Mouse (Mus musculus): Measurements from ENCODE around the gene Adam11.

Adam11 gene

GRCm38 (mm10) chr11:102778597-102778996, 17.4 kb downstream of the Adam11 start:
- DNase-seq (ENCODE audit: low spot score in 2 of 2), result no peak

- DNase-seq (ENCODE audit: low spot score in 2 of 2), result no peak
These were observed 17.9 kb downstream of the Adam11 start for GRCm38 (mm10) chr11:102779081-102779638.

DNA sequence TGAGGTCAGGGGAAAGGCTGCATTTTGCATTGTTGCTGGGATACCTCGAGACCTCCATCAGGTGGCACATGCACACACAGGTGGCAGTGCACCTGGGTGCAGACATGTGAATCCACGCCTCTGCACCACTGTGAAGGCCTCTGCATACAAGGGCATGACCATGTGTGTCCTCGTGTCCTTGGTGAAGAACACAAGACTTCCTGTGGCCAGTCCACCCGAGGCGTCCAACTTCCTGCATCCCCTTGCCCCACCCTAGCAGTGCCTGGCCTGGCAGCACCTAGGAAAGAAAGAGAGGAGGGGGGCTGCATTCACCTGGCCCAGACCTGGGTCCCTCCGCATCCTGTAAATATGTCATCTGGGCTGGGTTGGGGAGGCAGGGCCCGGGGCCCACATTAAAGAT, 18.6 kb downstream of the Adam11 start:
- DNase-seq (ENCODE audit: low spot score in 2 of 2), result no peak

GRCm38 (mm10) chr11:102780271-102780985, 19.2 kb downstream of the Adam11 start:
- no peak for DNase-seq (ENCODE audit: low spot score in 2 of 2)

DNA sequence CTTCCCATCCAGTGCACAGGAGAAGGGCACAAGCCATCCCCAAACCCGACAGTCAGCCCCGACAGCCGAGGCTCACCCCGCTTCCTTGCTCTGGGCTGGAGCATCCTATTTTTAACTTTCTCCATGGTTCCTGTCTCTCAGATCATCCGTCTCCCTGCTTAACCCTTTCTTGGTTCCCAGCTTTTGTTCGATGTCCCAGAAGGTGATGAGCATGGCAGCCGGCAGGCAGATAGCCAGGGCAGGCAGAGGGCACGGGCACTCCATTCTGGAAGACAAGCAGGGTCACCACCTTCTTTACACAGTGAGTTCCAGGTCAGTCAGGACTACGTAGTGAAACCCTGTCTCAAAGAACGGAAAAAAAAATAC, 19.7 kb downstream of the Adam11 start:
- no peak for DNase-seq (ENCODE audit: low spot score in 2 of 2)

GRCm38 (mm10) chr11:102781523-102781922, 20.3 kb downstream of the Adam11 start:
- DNase-seq (ENCODE audit: low spot score in 2 of 2), result no peak

DNA sequence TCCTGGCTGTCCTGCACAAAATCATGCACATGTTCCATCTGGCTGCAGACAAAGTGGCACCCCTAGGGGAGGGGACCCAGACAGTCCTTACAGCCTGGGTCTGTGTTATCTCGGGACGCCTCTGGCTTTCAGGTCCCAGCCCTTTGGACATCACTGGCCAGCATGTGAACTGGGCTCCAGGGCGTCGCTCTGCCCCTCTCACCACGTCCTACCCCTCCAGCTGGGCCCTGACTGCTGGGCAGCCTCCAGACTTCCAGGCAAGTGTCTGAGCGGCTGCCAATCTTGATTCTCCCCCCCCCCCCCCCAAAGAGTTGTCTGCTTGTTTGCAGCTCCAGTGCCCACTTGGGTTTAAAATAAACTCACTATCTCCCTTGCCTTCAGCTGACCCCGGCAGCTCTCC, 22.2 kb downstream of the Adam11 start:
- no peak for DNase-seq (ENCODE audit: low spot score in 2 of 2)

GRCm38 (mm10) chr11:102787688-102788177, 26.5 kb downstream of the Adam11 start:
- DNase-seq (ENCODE audit: low spot score in 2 of 2), result no peak

GRCm38 (mm10) chr11:102791682-102792445, 30.6 kb downstream of the Adam11 start:
- no peak for DNase-seq (ENCODE audit: low spot score in 2 of 2)

DNA sequence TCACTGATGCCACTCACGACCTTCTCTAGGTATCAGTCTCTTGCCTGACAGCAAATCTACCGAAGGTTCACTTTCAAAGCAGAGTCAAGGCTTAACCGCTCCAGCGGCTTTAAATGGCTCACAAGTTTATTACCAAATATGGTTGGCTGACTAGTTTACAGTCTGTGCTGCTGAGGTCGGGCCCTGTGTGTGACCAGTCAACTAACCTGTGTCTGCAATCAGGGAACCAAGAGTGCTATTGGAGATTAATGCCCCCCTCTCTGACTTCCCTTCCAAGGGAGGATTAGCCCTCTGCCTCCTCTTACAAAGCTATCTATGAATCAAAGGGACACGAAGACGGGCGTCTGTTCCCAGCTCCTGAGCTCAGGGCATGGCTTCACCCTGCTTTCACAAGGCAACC, 32.9 kb downstream of the Adam11 start:
- DNase-seq (ENCODE audit: low spot score in 2 of 2), result no peak

GRCm38 (mm10) chr11:102803453-102803852, 42.2 kb downstream of the Adam11 start:
- DNase-seq (ENCODE audit: low spot score in 2 of 2), result no peak

GRCm38 (mm10) chr11:102808246-102808645, 47.0 kb downstream of the Adam11 start:
- no peak for DNase-seq (ENCODE audit: low spot score in 2 of 2)

- DNase-seq (ENCODE audit: low spot score in 2 of 2), result no peak
These were observed 49.7 kb downstream of the Adam11 start for GRCm38 (mm10) chr11:102810721-102811485.

DNA sequence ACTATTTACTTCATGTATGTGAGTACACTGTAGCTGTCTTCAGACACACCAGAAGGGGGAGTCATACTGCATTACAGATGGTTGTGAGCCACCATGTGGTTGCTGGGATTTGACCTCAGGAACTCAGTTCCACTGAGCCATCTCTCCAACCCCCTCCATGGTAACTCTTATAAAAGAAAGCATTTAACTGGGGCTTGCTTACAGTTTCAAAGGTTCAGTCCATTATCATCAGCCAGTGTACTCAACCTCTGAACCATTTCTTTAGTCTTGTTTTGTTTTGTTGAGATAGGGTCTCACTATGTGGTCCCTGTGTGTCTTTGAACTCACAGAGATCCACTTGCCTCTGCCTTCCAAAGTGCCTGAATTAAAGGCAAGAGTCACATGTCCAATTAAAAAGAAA, 53.6 kb downstream of the Adam11 start:
- no peak for DNase-seq (ENCODE audit: low spot score in 2 of 2)

GRCm38 (mm10) chr11:102818121-102819020, 57.1 kb downstream of the Adam11 start:
- no peak for DNase-seq (ENCODE audit: low spot score in 2 of 2)

- peak; percentile 18 to 25 for DNase-seq (ENCODE audit: low spot score in 2 of 2)
These were observed 58.0 kb downstream of the Adam11 start, which contains the start of gene Gjc1 for GRCm38 (mm10) chr11:102819021-102819782. TSS of gene Gjc1 (minus strand) at chr11:102819700.

DNA sequence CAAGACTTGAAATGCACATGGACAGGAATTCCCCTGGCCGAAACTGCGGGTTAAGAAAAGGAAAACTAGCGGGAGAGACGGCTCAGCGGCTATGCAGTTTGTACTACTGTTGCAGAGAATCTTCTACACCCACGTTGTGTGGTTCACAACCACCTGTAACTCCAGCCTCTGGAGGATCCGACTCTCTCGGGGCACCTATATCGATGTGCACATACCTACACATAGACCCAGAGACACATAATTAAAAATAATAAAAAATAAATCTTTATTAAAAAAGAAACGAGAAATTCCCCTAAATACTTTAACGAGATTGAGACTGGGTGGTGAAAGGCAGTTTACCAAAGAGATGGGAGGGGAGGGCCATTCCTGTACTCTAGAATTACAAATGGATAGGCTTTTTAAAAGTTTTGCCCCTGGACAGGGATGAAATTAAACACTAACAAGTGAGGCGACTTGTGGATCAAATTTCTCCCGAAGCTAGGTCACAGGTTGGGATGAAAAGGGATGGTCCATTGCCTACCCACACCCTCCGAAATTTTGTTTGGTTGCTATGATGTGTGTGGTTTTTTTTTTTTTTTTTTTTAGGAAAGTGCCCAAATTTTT, 58.6 kb downstream of the Adam11 start:
- no peak for DNase-seq (ENCODE audit: low spot score in 2 of 2)

GRCm38 (mm10) chr11:102820432-102820831, 59.2 kb downstream of the Adam11 start:
- no peak for DNase-seq (ENCODE audit: low spot score in 2 of 2)

- DNase-seq (ENCODE audit: low spot score in 2 of 2), result no peak
These were observed 60.0 kb downstream of the Adam11 start for GRCm38 (mm10) chr11:102821231-102821630.

GRCm38 (mm10) chr11:102826476-102826875, 65.2 kb downstream of the Adam11 start:
- DNase-seq (ENCODE audit: low spot score in 2 of 2), result no peak

Measured in frontal cortex, postnatal 14 days (tissue).